Mouse (Mus musculus): ENCODE results near the gene Trim14.

- TF ChIP-seq CTCF (conservative IDR thresholded peaks at IDR 0.05; ENCODE audit: low read length) (no peak), NANOG (IDR thresholded peaks at IDR 0.05; ENCODE audit: borderline replicate concordance, low read length) (no peak), POU5F1 (IDR thresholded peaks at IDR 0.05; ENCODE audit: borderline replicate concordance, low read length) (no peak)
These were observed 48.6 kb downstream of the Trim14 start for GRCm38 (mm10) chr4:46487348-46487747.
